Mouse (Mus musculus): ENCODE measurements around the gene Zfp955a.
"Not testable (repeated sequence)": the region's sequence is repeated elsewhere in the genome, so short reads cannot be mapped to it uniquely, and the experiment has no call there.

GRCm38 (mm10) chr17:33254530-33255318, at the start of gene Zfp955a:
- not testable (repeated sequence) for TF ChIP-seq CTCF (conservative IDR thresholded peaks at IDR 0.05; ENCODE audit: low read length); NANOG (IDR thresholded peaks at IDR 0.05; ENCODE audit: borderline replicate concordance, low read length)

Data from E14TG2a.4 (cell line).